Mouse (Mus musculus) heart, postnatal 0 days (tissue): ENCODE measurements around the gene Pfkfb3.

Experiments
- CTCF ChIP-seq: IDR thresholded peaks from 2 replicates; pipeline ENCODE4 v1.5.1; 2016; ENCODE audit warnings: antibody characterized with exemption, control low read depth, low read depth
- EP300 ChIP-seq: IDR thresholded peaks from 2 replicates; pipeline ENCODE4 v1.6.1; 2016; ENCODE audit warnings: antibody characterized with exemption, low read depth

- TF ChIP-seq CTCF (no peak), EP300 (no peak)
These were observed 106.0 kb downstream of the Pfkfb3 start for GRCm38 (mm10) chr2:11447865-11448264.
